Mouse (Mus musculus): ENCODE measurements around the gene Grm7.
A peak's percentile ranks its signal among the peaks of the same experiment; 100 is the strongest.

Grm7 gene

DNA sequence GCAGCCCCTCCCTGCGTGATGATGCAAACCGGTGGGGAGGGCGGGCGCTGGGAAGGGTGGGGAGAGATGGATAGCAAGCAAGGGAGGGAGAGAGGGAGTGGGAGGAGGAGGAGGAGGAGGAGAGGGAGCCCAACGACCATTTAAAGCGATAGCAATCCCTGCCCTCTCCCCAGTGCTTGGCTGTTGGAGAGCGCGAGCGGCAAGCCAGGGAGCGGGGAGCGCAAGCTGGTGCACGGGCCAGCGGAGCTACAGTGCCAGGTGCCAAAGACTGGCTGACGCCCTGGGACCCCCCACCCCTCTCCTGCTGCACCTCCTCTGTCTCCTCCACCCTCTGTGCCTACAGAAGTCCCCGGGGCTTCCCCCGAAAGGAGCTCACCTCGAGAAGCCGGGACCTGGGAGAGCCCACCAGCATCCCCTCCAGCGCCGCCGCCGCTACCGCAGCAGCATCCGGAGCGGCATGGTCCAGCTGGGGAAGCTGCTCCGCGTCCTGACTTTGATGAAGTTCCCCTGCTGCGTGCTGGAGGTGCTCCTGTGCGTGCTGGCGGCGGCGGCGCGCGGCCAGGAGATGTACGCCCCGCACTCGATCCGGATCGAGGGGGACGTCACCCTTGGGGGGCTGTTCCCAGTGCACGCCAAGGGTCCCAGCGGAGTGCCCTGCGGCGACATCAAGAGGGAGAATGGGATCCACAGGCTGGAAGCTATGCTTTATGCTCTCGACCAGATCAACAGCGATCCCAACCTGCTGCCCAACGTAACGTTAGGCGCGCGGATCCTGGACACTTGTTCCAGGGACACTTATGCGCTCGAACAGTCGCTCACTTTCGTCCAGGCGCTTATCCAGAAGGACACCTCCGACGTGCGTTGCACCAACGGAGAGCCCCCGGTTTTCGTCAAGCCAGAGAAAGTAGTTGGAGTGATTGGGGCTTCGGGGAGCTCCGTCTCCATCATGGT, at the start of gene Grm7:
TSS of gene Grm7 (plus strand) at position 171 of the 951 bp plus-strand sequence.
- peak; percentile 76 to 87 for DNase-seq (ENCODE audit: low spot score in 2 of 2)

GRCm38 (mm10) chr6:110645041-110645410, 355 bp upstream of the Grm7 start:
- no peak for DNase-seq (ENCODE audit: low spot score in 2 of 2)

DNA sequence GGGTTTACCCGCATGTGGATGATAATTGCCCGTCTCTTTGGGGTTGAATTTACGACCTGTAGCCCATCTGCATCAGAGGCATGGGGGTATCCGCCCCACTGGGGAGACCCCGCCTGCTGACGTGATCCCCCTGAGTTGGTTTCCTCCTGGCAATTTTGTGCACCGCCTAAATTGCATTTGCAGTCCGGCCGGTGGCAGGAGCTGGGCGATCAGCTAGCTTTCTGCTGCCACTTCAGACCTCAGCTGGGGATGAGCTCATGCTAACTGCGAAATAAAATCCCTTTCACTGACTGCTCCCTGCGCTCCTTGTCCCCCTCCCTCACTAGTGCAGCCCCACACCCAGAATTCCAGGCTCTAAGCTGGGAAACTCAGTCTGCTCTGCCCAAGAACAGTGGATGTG, 1.5 kb downstream of the Grm7 start:
- DNase-seq (ENCODE audit: low spot score in 2 of 2) = peak; percentile 65 to 71

DNA sequence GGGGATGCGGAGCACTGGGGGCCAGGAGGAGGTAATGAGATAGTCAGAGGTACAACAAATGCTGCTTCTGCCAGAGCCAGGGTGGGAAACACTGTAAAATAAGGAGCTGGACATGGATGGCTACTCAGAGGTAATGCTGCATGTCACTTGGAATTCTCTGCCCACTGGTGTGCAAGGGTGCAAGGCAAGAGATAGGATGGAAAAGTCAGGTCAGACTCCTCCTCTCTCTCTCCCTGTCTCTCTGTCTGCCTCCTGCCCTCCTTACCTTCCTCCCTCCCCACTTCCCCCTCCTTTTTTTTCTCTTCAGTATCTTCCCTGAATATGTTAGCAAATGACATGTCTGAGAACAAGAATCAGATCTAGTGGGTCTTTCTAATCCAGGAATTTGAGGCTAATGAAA, 3.8 kb downstream of the Grm7 start:
- DNase-seq (ENCODE audit: low spot score in 2 of 2) = peak in 1 of 2 experiments; percentile 33

- DNase-seq (ENCODE audit: low spot score in 2 of 2) = no peak
These were observed 8.1 kb downstream of the Grm7 start for GRCm38 (mm10) chr6:110653361-110654001.

DNA sequence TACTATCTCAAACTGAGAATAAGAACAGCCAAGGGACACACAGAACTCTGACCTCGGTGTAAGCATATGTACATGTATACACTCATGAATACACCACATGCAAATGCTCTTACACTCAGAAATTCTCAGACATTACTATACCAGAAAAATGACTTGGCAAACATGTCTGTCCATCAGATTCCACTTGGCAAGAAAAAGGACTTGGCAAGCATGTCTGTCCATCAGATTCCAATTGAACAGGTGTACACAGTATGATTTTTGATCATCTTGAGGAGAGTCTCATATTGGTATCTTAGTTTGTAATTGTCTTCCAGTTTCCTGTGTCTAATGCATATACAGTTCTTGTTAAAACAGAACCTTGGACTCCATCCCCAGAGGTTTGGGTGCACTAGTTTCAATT, 19.1 kb downstream of the Grm7 start:
- no peak for DNase-seq (ENCODE audit: low spot score in 2 of 2)

DNA sequence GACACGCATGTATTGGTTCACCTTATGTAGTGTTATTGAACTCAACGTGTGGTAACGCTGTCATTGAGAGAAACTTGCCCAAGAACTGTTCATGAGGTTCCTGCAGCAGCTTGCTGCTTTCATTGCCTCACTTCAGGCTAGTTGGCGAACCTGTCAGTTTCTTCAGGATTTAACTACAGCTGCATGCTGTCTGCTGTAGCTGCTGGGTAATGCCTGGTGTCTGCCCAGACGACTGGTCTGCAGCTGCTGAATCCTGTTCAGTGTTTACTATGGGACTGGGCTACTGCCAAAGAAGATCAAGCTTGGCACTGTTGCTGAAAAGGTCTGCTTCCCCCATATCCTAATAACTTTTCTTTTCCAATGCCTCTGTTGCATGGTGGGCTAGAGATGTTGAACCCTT, 23.1 kb downstream of the Grm7 start:
- DNase-seq (ENCODE audit: low spot score in 2 of 2) = no peak

DNA sequence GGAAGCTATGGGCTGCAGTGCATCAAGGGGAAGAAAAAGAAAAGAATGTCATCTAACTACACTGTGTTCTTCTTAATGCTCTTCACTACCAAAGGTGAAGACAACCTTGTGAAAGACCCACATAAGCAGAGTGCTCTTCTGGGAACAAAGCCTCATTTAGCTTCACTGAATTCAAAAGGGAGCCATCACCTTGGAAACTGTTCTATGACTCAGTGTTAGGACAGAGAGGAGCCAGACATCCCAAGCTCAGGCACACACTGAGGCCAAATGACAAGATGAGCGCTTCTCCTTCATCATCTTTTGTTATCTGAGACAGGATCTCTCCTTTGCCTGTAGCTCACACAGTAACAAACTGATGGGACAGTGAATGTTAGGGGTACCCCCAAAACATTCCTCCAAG, 45.6 kb downstream of the Grm7 start:
- no peak for DNase-seq (ENCODE audit: low spot score in 2 of 2)

GRCm38 (mm10) chr6:110709763-110710162, 64.4 kb downstream of the Grm7 start:
- DNase-seq (ENCODE audit: low spot score in 2 of 2) = peak; percentile 31 to 38

DNA sequence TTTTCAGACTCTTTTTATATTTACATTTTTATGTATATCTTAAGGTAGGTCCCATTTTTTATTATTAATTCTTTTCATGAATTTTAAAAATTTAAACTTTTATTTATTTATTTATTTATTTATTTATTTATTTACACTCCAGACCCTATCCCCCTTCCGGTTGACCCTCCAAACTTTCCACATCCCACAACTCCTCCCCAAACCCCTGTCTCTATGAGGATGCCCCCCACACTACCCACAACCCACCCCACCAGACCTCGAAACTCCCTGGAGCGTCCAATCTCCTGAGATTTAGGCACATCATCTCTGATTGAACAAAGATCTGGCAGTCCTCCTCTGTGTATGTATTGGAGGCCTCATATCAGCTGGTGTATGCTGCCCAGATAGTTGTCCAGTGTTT, 69.6 kb downstream of the Grm7 start:
- no peak for DNase-seq (ENCODE audit: low spot score in 2 of 2)

DNA sequence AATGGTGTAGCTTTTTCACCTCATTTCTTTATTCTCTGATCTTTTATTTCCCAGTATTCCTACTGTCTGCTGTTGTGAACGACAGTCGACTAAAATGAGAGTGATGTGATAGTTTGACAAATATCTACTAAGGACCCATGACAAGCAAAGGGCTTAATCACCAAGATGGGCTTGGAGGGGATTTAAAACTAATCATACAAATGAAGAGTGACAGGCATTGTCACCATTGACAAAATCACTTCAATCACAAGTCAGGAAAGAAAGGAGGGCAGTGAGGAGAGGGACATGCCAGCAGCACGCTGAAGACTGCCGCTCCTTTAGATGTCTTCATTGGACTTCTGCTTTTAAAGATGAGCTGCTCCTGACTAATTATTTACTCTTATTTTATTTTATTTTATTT, 78.0 kb downstream of the Grm7 start:
- DNase-seq (ENCODE audit: low spot score in 2 of 2) = no peak

DNA sequence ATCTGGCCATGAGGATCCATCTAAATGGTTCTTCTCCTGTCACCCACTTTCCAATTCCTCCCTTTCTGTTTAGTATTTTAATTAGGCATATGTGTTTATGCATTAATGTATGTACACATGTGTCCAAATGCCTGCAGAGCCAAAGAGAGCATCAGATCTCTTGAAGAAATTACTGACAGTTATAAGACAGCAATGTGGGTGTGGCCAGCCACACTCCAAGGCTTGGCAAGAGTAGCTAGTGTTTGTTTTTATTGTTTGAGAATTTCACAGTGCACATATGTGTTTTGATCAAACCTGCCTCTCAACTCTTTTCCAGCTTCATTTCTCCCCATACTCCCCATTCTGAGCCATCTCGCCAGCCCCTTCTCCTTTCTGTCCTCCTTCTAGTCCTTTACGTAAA, 88.5 kb downstream of the Grm7 start:
- no peak for DNase-seq (ENCODE audit: low spot score in 2 of 2)

- no peak for DNase-seq (ENCODE audit: low spot score in 2 of 2)
These were observed 98.7 kb downstream of the Grm7 start for GRCm38 (mm10) chr6:110743981-110744670.

- DNase-seq (ENCODE audit: low spot score in 2 of 2) = no peak
These were observed 110.5 kb downstream of the Grm7 start for GRCm38 (mm10) chr6:110755921-110756320.

GRCm38 (mm10) chr6:110769588-110769987, 124.2 kb downstream of the Grm7 start:
- no peak for DNase-seq (ENCODE audit: low spot score in 2 of 2)

DNA sequence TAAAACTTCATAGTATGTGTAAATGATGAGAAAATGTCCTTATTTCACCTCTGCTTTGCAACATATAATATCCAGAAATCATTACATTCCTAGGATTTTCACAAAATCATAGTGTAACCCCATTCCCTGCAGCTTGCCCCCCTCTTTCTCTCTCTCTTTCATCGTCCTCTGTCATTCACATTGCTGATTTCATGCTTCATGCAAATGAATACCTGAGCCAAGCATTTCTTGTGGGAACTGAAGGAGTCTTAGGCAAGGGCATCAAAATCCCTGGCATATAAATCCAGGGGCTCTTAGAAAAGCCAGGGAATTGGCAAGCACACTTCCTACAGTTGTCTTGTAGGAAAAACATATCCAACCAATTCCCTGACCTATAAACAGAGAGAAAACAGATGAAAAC, 127.3 kb downstream of the Grm7 start:
- no peak for DNase-seq (ENCODE audit: low spot score in 2 of 2)

DNA sequence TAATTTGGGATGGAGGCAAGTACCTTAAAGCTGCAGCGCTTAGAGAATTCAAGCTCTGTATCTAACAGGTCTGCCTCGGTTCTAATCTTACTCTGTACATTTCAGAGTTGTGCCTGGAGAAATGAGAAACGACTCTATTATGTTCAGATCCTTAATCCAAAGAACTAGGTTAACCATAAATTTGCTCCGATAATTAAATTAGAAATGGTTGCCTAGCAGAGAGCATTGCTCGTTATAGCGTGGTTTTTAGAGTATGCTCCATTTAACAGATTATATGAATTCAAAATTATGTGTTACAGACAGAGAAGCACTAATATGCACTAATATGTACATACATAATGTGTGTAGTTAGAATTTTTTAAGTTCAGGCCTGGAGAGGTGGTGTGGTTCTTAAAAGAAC, 130.7 kb downstream of the Grm7 start:
- DNase-seq (ENCODE audit: low spot score in 2 of 2) = no peak

DNA sequence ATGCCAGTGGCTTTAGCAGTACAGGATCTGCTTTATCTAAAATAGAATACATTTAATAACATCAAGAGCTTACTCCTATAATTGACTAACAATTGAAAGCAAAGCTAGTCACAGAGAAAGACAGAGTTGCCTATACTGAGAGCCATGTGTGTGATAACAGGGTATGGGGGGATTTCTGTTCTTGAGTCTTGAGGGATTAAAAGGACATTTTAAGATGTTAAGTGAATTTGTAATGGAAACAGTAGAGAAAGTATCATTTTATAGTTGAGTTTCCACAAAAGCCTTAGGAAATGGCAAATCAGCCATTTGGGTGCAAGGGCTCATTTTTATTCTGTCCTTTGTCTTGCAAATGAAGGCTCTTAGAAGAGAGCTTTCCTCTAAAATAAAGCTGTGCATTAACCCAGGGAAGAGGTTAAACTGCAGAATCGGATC, 140.1 kb downstream of the Grm7 start:
- no peak for DNase-seq (ENCODE audit: low spot score in 2 of 2)

GRCm38 (mm10) chr6:110792696-110793095, 147.3 kb downstream of the Grm7 start:
- DNase-seq (ENCODE audit: low spot score in 2 of 2) = peak; percentile 55 to 59

GRCm38 (mm10) chr6:110807481-110807880, 162.1 kb downstream of the Grm7 start:
- no peak for DNase-seq (ENCODE audit: low spot score in 2 of 2)

- no peak for DNase-seq (ENCODE audit: low spot score in 2 of 2)
These were observed 166.8 kb downstream of the Grm7 start for GRCm38 (mm10) chr6:110812214-110812613.

DNA sequence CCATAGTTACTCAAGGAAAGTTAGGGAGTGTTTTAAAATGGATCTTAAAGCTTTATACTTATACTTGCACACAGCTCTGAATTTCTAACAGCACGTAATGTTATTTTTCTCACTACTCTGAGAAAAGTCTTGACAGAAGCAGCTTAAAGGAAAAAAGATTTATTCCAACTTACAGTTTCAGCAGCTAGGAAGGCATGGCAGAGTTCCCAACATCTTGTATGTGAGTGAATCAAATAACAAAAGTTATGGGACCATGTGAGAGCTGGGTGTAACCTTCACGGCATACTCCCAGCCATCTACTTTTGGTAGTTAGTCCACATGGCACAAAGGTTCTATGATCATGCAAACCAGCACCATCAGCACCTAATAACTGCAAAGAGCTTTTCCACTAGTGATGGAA, 172.9 kb downstream of the Grm7 start:
- peak; percentile 34 to 57 for DNase-seq (ENCODE audit: low spot score in 2 of 2)
